Mouse (Mus musculus) cortical plate, adult 2 months (tissue): ENCODE results near the gene Cars.

Experiments
- CTCF ChIP-seq: fragments of 200-500 bp; IDR thresholded peaks from 2 replicates; pipeline ENCODE4 v1.5.1; 2011; ENCODE audit warnings: mild to moderate bottlenecking, control low read depth, low read length; ENCODE audit not compliant: insufficient read depth; ENCODE audit errors: extremely low read depth
- POLR2A ChIP-seq: fragments of 200-500 bp; IDR thresholded peaks from 2 replicates; pipeline ENCODE4 v1.6.1; 2011; ENCODE audit warnings: mild to moderate bottlenecking, low read length, control low read depth; ENCODE audit not compliant: insufficient read depth; ENCODE audit errors: extremely low read depth

- TF ChIP-seq CTCF (no peak), POLR2A (no peak)
Measured at GRCm38 (mm10) chr7:143557616-143558015, 42.3 kb downstream of the Cars start.
